Mouse (Mus musculus) inflammation-experienced regulatory T-cells (primary cell): ENCODE results near the gene Trim9. TPM values are rescaled to one million over a fixed set of nuclear protein-coding genes. Genes with fewer than 3 reads are reported as not detected.

Experiments
- polyA plus RNA-seq, 2 experiments: library from polyadenylated mRNA; unstranded; fragments of 100-300 nt; shearing (Covaris generic); gene quantifications; one replicate each; pipeline ENCODE4 v1.2.1; 2017

Trim9 gene
- polyA plus RNA-seq: 1 to 10 TPM in 1 of 2 experiments, under 1 TPM in 1; 0.23 to 1.2 TPM

DNA sequence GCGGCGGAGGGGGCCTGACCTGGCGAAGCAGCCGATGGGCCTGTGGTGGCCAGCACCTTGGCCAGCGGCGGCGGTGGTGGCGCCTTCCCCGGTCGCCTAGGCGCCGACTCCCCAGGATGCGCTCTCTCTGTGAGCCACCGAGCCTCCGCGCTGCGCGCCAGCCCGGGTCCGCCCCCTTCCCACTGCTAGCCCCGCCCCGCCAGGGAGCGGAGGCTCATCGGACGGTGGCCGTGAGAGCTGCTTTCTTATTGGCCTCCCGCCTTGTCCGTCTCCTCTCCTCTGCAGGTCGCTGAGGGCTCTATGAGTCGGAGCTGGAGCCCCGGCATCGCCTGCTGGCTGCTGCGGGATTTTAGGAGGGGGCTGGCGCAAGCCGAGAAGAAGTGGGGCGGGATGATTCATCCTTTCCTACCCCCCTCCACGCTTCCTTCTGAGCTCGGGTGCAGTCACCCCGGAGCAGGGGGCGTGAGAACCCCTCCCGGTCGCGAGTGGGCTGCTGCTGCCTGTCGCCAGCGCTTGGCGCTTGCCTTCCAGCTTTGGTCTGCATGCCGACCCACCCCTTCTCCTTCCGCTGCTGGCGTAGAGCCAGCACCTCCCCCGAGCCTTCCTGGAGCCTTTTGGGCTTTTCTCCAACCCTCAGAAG is at the start of gene Trim9:
Gene Trim9, minus strand, starts transcription at position 413 of the 640 bp plus-strand sequence.

GRCm38 (mm10) chr12:70231294-70231693 is 116.1 kb downstream of the Trim9 start, which contains the start of gene Pygl:
TSS of gene Pygl (minus strand) at chr12:70231488.

Other genes with a start within 250 kb of the Trim9 start
- gene Nin, start 233.9 kb downstream of the Trim9 start, polyA plus RNA-seq: 10 to 100 TPM; 41.3 to 41.6 TPM
- gene Abhd12b, start 193.5 kb downstream of the Trim9 start, polyA plus RNA-seq: 1 to 10 TPM in 1 of 2 experiments, under 1 TPM in 1; 0.99 to 1.4 TPM
- gene Pygl, start 116.1 kb downstream of the Trim9 start, polyA plus RNA-seq: 1 to 10 TPM in 1 of 2 experiments, under 1 TPM in 1; 0.95 to 5.1 TPM
- gene Tmx1, start 105.5 kb upstream of the Trim9 start, polyA plus RNA-seq: 100 to 1,000 TPM; 102 to 127 TPM